Mouse (Mus musculus) hindbrain, embryonic 14.5 days (tissue): ENCODE results near the gene Hbb-y. TPM values are rescaled to one million over a fixed set of nuclear protein-coding genes. Genes with fewer than 3 reads are reported as not detected.
"Not testable (repeated sequence)": the region's sequence is repeated elsewhere in the genome, so short reads cannot be mapped to it uniquely, and the experiment has no call there.

ENCODE experiments used
- ATAC-seq: fragments of 200-750 bp; cut with Nextera tagmentation; 2 replicates; pipeline ENCODE4 v1.8.0; 2017; ENCODE audit warnings: moderate number of reproducible peaks, mild to moderate bottlenecking, moderate TSS enrichment, moderate library complexity; ENCODE audit not compliant: low FRiP score
- DNase-seq: peaks from one replicate; pipeline ENCODE4 v3.0.0-alpha.2; 2015; ENCODE audit warnings: low spot score
- H3K27ac ChIP-seq: fragments of 300-500 bp; sonication (generic); 2 replicates; pipeline ENCODE4 v1.5.1; 2014; ENCODE audit warnings: mild to moderate bottlenecking, moderate library complexity
- H3K27me3 ChIP-seq: fragments of 300-500 bp; sonication (generic); 2 replicates; pipeline ENCODE4 v1.6.1; 2014; ENCODE audit warnings: mild to moderate bottlenecking, low read length, mixed read lengths; ENCODE audit not compliant: control insufficient read depth, insufficient read depth
- H3K36me3 ChIP-seq: fragments of 300-500 bp; sonication (generic); replicated peaks from 2 replicates; pipeline ENCODE4 v1.6.1; 2014; ENCODE audit not compliant: control insufficient read depth, insufficient read depth
- H3K4me1 ChIP-seq: fragments of 300-500 bp; sonication (generic); replicated peaks from 2 replicates; pipeline ENCODE4 v1.6.1; 2014; ENCODE audit warnings: antibody characterized with exemption, low read length, mixed read lengths; ENCODE audit not compliant: control insufficient read depth, insufficient read depth
- H3K4me2 ChIP-seq: fragments of 300-500 bp; sonication (generic); replicated peaks from 2 replicates; pipeline ENCODE4 v1.6.1; 2014; ENCODE audit warnings: mild to moderate bottlenecking, moderate library complexity
- H3K4me3 ChIP-seq: fragments of 300-500 bp; sonication (generic); replicated peaks from 2 replicates; pipeline ENCODE4 v1.5.1; 2014; ENCODE audit warnings: mild to moderate bottlenecking, low read length
- H3K9ac ChIP-seq: fragments of 300-500 bp; sonication (generic); 2 replicates; pipeline ENCODE4 v1.6.1; 2014
- H3K9me3 ChIP-seq: fragments of 300-500 bp; sonication (generic); 2 replicates; pipeline ENCODE4 v1.6.1; 2016; ENCODE audit warnings: low read length; ENCODE audit not compliant: control insufficient read depth
- WGBS: fragments of 180-500 bp; shearing (Covaris S2); extraction: QIAGEN DNeasy Blood & Tissue Kit; methylation state at CpG from one replicate; pipeline ENCODE4 v1.1.7; 2014; 5-methylcytosine and 5-hydroxymethylcytosine counted together
- polyA plus RNA-seq: library from polyadenylated mRNA; unstranded; fragments of >200 nt; fragmentation: Nextera tagmentation; extraction: Ambion mirVana; gene quantifications from 2 replicates; pipeline ENCODE4 v1.2.1, GENCODE M21; 2014

The Hbb-y gene
- polyA plus RNA-seq, 1 experiment from 2014 or later = 712 TPM

- no peak for DNase-seq
- Histone ChIP-seq H3K4me1 (no peaks in the 10 kb centered on the region), H3K9ac (no peak overlapping the region), H3K4me2 (no peak overlapping the region), H3K36me3 (no peaks in the 10 kb centered on the region), H3K27ac (no peak overlapping the region), H3K4me3 (no peak overlapping the region), H3K9me3 (no peaks in the 10 kb centered on the region), H3K27me3 (no peaks in the 10 kb centered on the region)
- no peak for ATAC-seq
- WGBS = 86% methylated on average over 2 of the region's 2 CpGs
Measured at GRCm38 (mm10) chr7:103859076-103859475, 6.1 kb upstream of the Hbb-y start.

GRCm38 (mm10) chr7:103854669-103855068 lies 1.7 kb upstream of the Hbb-y start:
- Histone ChIP-seq H3K4me2 (no peak overlapping the region), H3K27ac (no peak overlapping the region), H3K4me3 (no peak overlapping the region), H3K36me3 (no peaks in the 10 kb centered on the region), H3K9me3 (no peaks in the 10 kb centered on the region), H3K9ac (no peak overlapping the region), H3K4me1 (no peaks in the 10 kb centered on the region), H3K27me3 (no peaks in the 10 kb centered on the region)
- DNase-seq (no peak), ATAC-seq (no peak)
- 73% methylated on average over 1 of the region's 1 CpGs for WGBS

GRCm38 (mm10) chr7:103844525-103845325 lies 8.3 kb downstream of the Hbb-y start:
- no peak overlapping the region for H3K4me3 ChIP-seq
- no peak overlapping the region for H3K4me2 ChIP-seq
- no peaks in the 10 kb centered on the region for H3K4me1 ChIP-seq
- H3K36me3 ChIP-seq = no peaks in the 10 kb centered on the region
- 60% methylated on average over 1 of the region's 2 CpGs for WGBS
- H3K9me3 ChIP-seq = no peaks in the 10 kb centered on the region
- no peak overlapping the region for H3K27ac ChIP-seq
- H3K9ac ChIP-seq = no peak overlapping the region
- ATAC-seq (no peak), DNase-seq (no peak)
- H3K27me3 ChIP-seq = no peaks in the 10 kb centered on the region

- Histone ChIP-seq H3K4me2 (no peak within 1 kb of the TSS), H3K9ac (no peak within 1 kb of the TSS), H3K4me1 (no peaks in the 10 kb centered on the region), H3K4me3 (no peak within 1 kb of the TSS), H3K27me3 (no peaks in the 10 kb centered on the region), H3K27ac (no peak within 1 kb of the TSS), H3K36me3 (no peaks in the 10 kb centered on the region), H3K9me3 (no peaks in the 10 kb centered on the region)
- WGBS = 92% methylated on average over 2 of the region's 2 CpGs
- no peak for ATAC-seq
- no peak for DNase-seq
Measured at GRCm38 (mm10) chr7:103843034-103843433, 10.0 kb downstream of the Hbb-y start, which contains the start of gene Hbb-bh1. Hbb-bh1 (minus strand) TSS chr7:103843164.

- Histone ChIP-seq H3K36me3 (no peaks in the 10 kb centered on the region), H3K4me1 (no peaks in the 10 kb centered on the region), H3K4me2 (no peak within 1 kb of the TSS), H3K27me3 (no peaks in the 10 kb centered on the region), H3K27ac (no peak within 1 kb of the TSS), H3K9ac (no peak within 1 kb of the TSS), H3K4me3 (no peak within 1 kb of the TSS), H3K9me3 (no peaks in the 10 kb centered on the region)
- DNase-seq (no peak), ATAC-seq (no peak)
- WGBS = 78% methylated on average over 3 of the region's 3 CpGs
Measured at GRCm38 (mm10) chr7:103840268-103840667, 12.7 kb downstream of the Hbb-y start, which contains the start of gene Hbb-bh2. Hbb-bh2 (minus strand) TSS chr7:103840520.

GRCm38 (mm10) chr7:103827808-103828207 lies 25.2 kb downstream of the Hbb-y start, which contains the start of gene Hbb-bs:
Hbb-bs (minus strand) TSS chr7:103828096.
- no peak within 1 kb of the TSS for H3K4me2 ChIP-seq
- H3K36me3 ChIP-seq = no peaks in the 10 kb centered on the region
- no peaks in the 10 kb centered on the region for H3K4me1 ChIP-seq
- no peak within 1 kb of the TSS for H3K9ac ChIP-seq
- 95% methylated on average over 4 of the region's 4 CpGs for WGBS
- H3K27ac ChIP-seq = no peak within 1 kb of the TSS
- ATAC-seq (no peak), DNase-seq (no peak)
- no peak within 1 kb of the TSS for H3K4me3 ChIP-seq
- H3K9me3 ChIP-seq = no peaks in the 10 kb centered on the region
- no peaks in the 10 kb centered on the region for H3K27me3 ChIP-seq

- H3K9me3 ChIP-seq, H3K4me2 ChIP-seq, H3K27me3 ChIP-seq, H3K27ac ChIP-seq, ATAC-seq, H3K9ac ChIP-seq, H3K4me3 ChIP-seq, DNase-seq, H3K4me1 ChIP-seq, H3K36me3 ChIP-seq: not testable (repeated sequence)
- no CpG with 5 or more reads among the region's 2 CpGs for WGBS
Measured at GRCm38 (mm10) chr7:103827139-103827538, 25.9 kb downstream of the Hbb-y start.

- Histone ChIP-seq H3K27ac (no peak overlapping the region), H3K36me3 (no peaks in the 10 kb centered on the region), H3K9me3 (no peaks in the 10 kb centered on the region), H3K4me1 (no peaks in the 10 kb centered on the region), H3K27me3 (no peaks in the 10 kb centered on the region), H3K9ac (no peak overlapping the region), H3K4me3 (no peak overlapping the region), H3K4me2 (no peak overlapping the region)
- 54% methylated on average over 3 of the region's 3 CpGs for WGBS
- DNase-seq = no peak
- no peak for ATAC-seq
Measured at GRCm38 (mm10) chr7:103826255-103826887, 26.6 kb downstream of the Hbb-y start.

GRCm38 (mm10) chr7:103825536-103826254 lies 27.3 kb downstream of the Hbb-y start:
- H3K9me3 ChIP-seq = no peaks in the 10 kb centered on the region
- no peak overlapping the region for H3K27ac ChIP-seq
- 93% methylated on average over 3 of the region's 3 CpGs for WGBS
- no peak overlapping the region for H3K4me3 ChIP-seq
- no peak for ATAC-seq
- H3K4me2 ChIP-seq = no peak overlapping the region
- no peaks in the 10 kb centered on the region for H3K27me3 ChIP-seq
- no peaks in the 10 kb centered on the region for H3K36me3 ChIP-seq
- no peak for DNase-seq
- no peak overlapping the region for H3K9ac ChIP-seq
- no peaks in the 10 kb centered on the region for H3K4me1 ChIP-seq
